Comparison of ENCODE assay signal across 9 mouse cellular contexts in genomic region chr14:27022876-27023275, GRCm38 (mm10). TPM values are rescaled to one million over a fixed set of nuclear protein-coding genes. Genes with fewer than 3 reads are reported as not detected.
A peak's percentile ranks its signal among the peaks of the same experiment; 100 is the strongest.
DNase-seq lines count a peak whose midpoint lies in the region; ATAC-seq and TF ChIP-seq lines count a peak whose summit lies in the region.
"Had no signal": no experiment of that assay in that cellular context is flagged by ENCODE, and none has a peak within 500 bp of the region (broad histone marks: within the 10 kb centered on the region; RNA-seq: fewer than 3 reads in every experiment).

No protein-coding gene starts in this region.

- no peak for TF ChIP-seq EP300 in heart, adult 2 months (IDR thresholded peaks at IDR 0.05; ENCODE audit: insufficient read depth, low read depth, low read length)

- peak; percentile 81 for TF ChIP-seq CTCF in heart, adult 2 months (IDR thresholded peaks at IDR 0.05)
- peak; percentile 83 for TF ChIP-seq CTCF in bone marrow, adult 2 months (IDR thresholded peaks at IDR 0.05; ENCODE audit: control insufficient read depth, insufficient read depth, low read length)

- DNase-seq in heart, adult 2 months, result peak; percentile 42 to 58
- DNase-seq in ovary, postnatal 36 days (ENCODE audit: low spot score), result peak; percentile 51
- no peak for DNase-seq in ovary, adult 18-20 months (ENCODE audit: low spot score)
- peak; percentile 79 for DNase-seq in kidney, postnatal 10 days
- no peak for DNase-seq in MN1 (ENCODE audit: low spot score)

- H3K4me1 ChIP-seq in heart, adult 2 months (ENCODE audit: control insufficient read depth, insufficient read depth, low read length), result peaks cover 2% of the 10 kb centered on the region
- H3K4me1 ChIP-seq in heart, embryonic 11.5 days (ENCODE audit: control insufficient read depth, insufficient read depth, low read length), result no peaks in the 10 kb centered on the region
- no peaks in the 10 kb centered on the region; the same call in 1 of the 2 replicates for H3K4me1 ChIP-seq in bone marrow, adult 2 months (ENCODE audit: control insufficient read depth, insufficient read depth, low read length)
- H3K4me1 ChIP-seq: embryonic facial prominence, embryonic 15.5 days had no signal

- H3K9ac ChIP-seq in heart, adult 2 months (ENCODE audit: low read depth, low read length), result no peak overlapping the region
- no peak overlapping the region for H3K9ac ChIP-seq in heart, embryonic 11.5 days (ENCODE audit: low read depth, low read length)
- H3K9ac ChIP-seq: embryonic facial prominence, embryonic 15.5 days had no signal

- H3K79me2 ChIP-seq in heart, adult 2 months (replicated peaks; ENCODE audit: control insufficient read depth, insufficient read depth, low read length), result no peaks in the 10 kb centered on the region

- H3K9me3 ChIP-seq in heart, embryonic 11.5 days (replicated peaks; ENCODE audit: control insufficient read depth, low read length), result no peaks in the 10 kb centered on the region
- H3K9me3 ChIP-seq: embryonic facial prominence, embryonic 15.5 days had no signal

- no peaks in the 10 kb centered on the region for H3K27me3 ChIP-seq in heart, adult 2 months (ENCODE audit: control insufficient read depth, insufficient read depth, low read length)
- no peaks in the 10 kb centered on the region for H3K27me3 ChIP-seq in heart, embryonic 11.5 days (ENCODE audit: control insufficient read depth, insufficient read depth, low read length)
- H3K27me3 ChIP-seq: embryonic facial prominence, embryonic 15.5 days had no signal

- ATAC-seq in heart, embryonic 11.5 days (replicated peaks; ENCODE audit: insufficient number of reproducible peaks, low FRiP score, low TSS enrichment), result no peak
- ATAC-seq in neutrophil, adult 5-6 weeks (ENCODE audit: extremely low read depth, insufficient number of reproducible peaks, low FRiP score, poor library complexity, severe bottlenecking), result peak; percentile 60

- H3K4me3 ChIP-seq in heart, adult 2 months, result no peak overlapping the region
- no peak overlapping the region for H3K4me3 ChIP-seq in heart, embryonic 11.5 days (ENCODE audit: low read depth, low read length)
- H3K4me3 ChIP-seq in bone marrow, adult 2 months (replicated peaks; ENCODE audit: control insufficient read depth, low read depth, low read length), result no peak overlapping the region
- H3K4me3 ChIP-seq: embryonic facial prominence, embryonic 15.5 days had no signal

- 43% methylated on average over 11 of the region's 11 CpGs for WGBS in heart, adult 2 months
- 43% methylated on average over 11 of the region's 11 CpGs for WGBS in heart, embryonic 11.5 days (ENCODE audit: insufficient replicate concordance)
- 49% methylated on average over 11 of the region's 11 CpGs for WGBS in bone marrow, adult 2 months

- H3K27ac ChIP-seq in heart, adult 2 months, result no peak overlapping the region
- H3K27ac ChIP-seq in heart, embryonic 11.5 days (ENCODE audit: low read depth, low read length), result no peak overlapping the region
- no peak overlapping the region for H3K27ac ChIP-seq in bone marrow, adult 2 months (ENCODE audit: control insufficient read depth, insufficient read depth, low read depth, low read length, poor library complexity)
- H3K27ac ChIP-seq: embryonic facial prominence, embryonic 15.5 days had no signal

- intact Hi-C loops in heart, adult 2 months (cut with DNase I), result no loop called here

- no peak overlapping the region for H3K4me2 ChIP-seq in heart, embryonic 11.5 days
- H3K4me2 ChIP-seq: embryonic facial prominence, embryonic 15.5 days had no signal

- H3K36me3 ChIP-seq in heart, adult 2 months (ENCODE audit: control insufficient read depth, insufficient read depth, low read length), result no peaks in the 10 kb centered on the region
- H3K36me3 ChIP-seq in heart, embryonic 11.5 days (ENCODE audit: control insufficient read depth, insufficient read depth, low read length), result no peaks in the 10 kb centered on the region
- H3K36me3 ChIP-seq: embryonic facial prominence, embryonic 15.5 days had no signal

- TF ChIP-seq POLR2A in heart, adult 2 months (IDR thresholded peaks at IDR 0.05; ENCODE audit: insufficient read depth, low read depth, low read length), result no peak
- TF ChIP-seq POLR2A in bone marrow, adult 2 months (IDR thresholded peaks at IDR 0.05; ENCODE audit: borderline replicate concordance, control insufficient read depth, low read depth, low read length), result no peak

RNA-seq across cellular contexts. Expression of gene Il17rd, which starts 15.9 kb away (rescaled TPM):
- total RNA-seq in heart, adult 2 months (2021), result 1 to 10 TPM; 3.2 to 4.5 TPM
- 2.1 and 3.8 TPM in 2 replicates for polyA plus RNA-seq in heart, adult 2 months (2012; rRNA removed)
- 1.5 and 2.1 TPM in 2 replicates for polyA plus RNA-seq in heart, embryonic 11.5 days (2014; fragmentation: Nextera tagmentation; extraction: Ambion mirVana)
- 0.16 and 1.4 TPM in 2 replicates for polyA plus RNA-seq in bone marrow, adult 2 months (2011; ENCODE audit: insufficient read depth, insufficient read length, low replicate concordance, missing spikeins)
- 0.12 and 0.25 TPM in 2 replicates for total RNA-seq in neutrophil, adult 5-6 weeks (2017)

RNA-seq across cellular contexts. Expression of gene Hesx1, which starts 28.7 kb away (rescaled TPM):
- not detected for total RNA-seq in heart, adult 2 months (2021)
- polyA plus RNA-seq in heart, adult 2 months (2012; rRNA removed), result not detected in 2 replicates
- polyA plus RNA-seq in heart, embryonic 11.5 days (2014; fragmentation: Nextera tagmentation; extraction: Ambion mirVana), result 0.76 and 1.7 TPM in 2 replicates
- not detected in 2 replicates for polyA plus RNA-seq in bone marrow, adult 2 months (2011; ENCODE audit: insufficient read depth, insufficient read length, low replicate concordance, missing spikeins)
- not detected in 2 replicates for total RNA-seq in neutrophil, adult 5-6 weeks (2017)

RNA-seq across cellular contexts. Expression of gene Appl1, which starts 51.8 kb away (rescaled TPM):
- total RNA-seq in heart, adult 2 months (2021), result 10 to 100 TPM; 18.9 to 19.5 TPM
- polyA plus RNA-seq in heart, adult 2 months (2012; rRNA removed), result 3.6 and 11.2 TPM in 2 replicates
- 25.4 and 36.0 TPM in 2 replicates for polyA plus RNA-seq in heart, embryonic 11.5 days (2014; fragmentation: Nextera tagmentation; extraction: Ambion mirVana)
- 2.9 and 7.5 TPM in 2 replicates for polyA plus RNA-seq in bone marrow, adult 2 months (2011; ENCODE audit: insufficient read depth, insufficient read length, low replicate concordance, missing spikeins)
- total RNA-seq in neutrophil, adult 5-6 weeks (2017), result 28.0 and 36.5 TPM in 2 replicates

Comparison
In these comparisons a context has a peak if more than half of its experiments do, and no peak if none do; other contexts are left out.
1. DNase-seq: peak in heart, adult 2 months (2 of 2), ovary, postnatal 36 days (single experiment) and kidney, postnatal 10 days (single experiment); none in ovary, adult 18-20 months (single experiment) and MN1 (single experiment).